Mouse (Mus musculus) gastrocnemius, adult 8-10 months (tissue): Measurements from ENCODE around the gene Ccr10. TPM values are rescaled to one million over a fixed set of nuclear protein-coding genes. Genes with fewer than 3 reads are reported as not detected.
"Not testable (repeated sequence)": the region's sequence is repeated elsewhere in the genome, so short reads cannot be mapped to it uniquely, and the experiment has no call there.

Source experiments
- DNase-seq, 2 experiments: peaks; one replicate each; pipeline ENCODE4 v3.0.0; 2022; ENCODE audit warnings: low spot score in 2 of 2
- total RNA-seq, 4 experiments: library from RNA; stranded (reverse); gene quantifications; 2 replicates each; pipeline ENCODE4 v1.2.4; 2022

Ccr10 gene
- total RNA-seq, 4 experiments from 2014 or later = not detected

GRCm38 (mm10) chr11:101171721-101172433 lies 3.4 kb downstream of the Ccr10 start:
- DNase-seq = peak in 1 of 2 experiments; percentile 63

- peak; percentile 88 to 95 for DNase-seq
Observed at GRCm38 (mm10) chr11:101170811-101171610, 4.2 kb downstream of the Ccr10 start, which contains the start of gene Plekhh3. Plekhh3 (minus strand) TSS chr11:101171351.

- peak; percentile 75 to 83 for DNase-seq
Observed at GRCm38 (mm10) chr11:101170354-101170810, 4.9 kb downstream of the Ccr10 start, which contains the start of gene Cntnap1. Cntnap1 (plus strand) TSS chr11:101170523.

- peak in 1 of 2 experiments; percentile 55 for DNase-seq
Observed at GRCm38 (mm10) chr11:101169301-101170107, 5.7 kb downstream of the Ccr10 start.

GRCm38 (mm10) chr11:101168301-101168980 lies 6.8 kb downstream of the Ccr10 start:
- no peak for DNase-seq

GRCm38 (mm10) chr11:101167963-101168300 lies 7.3 kb downstream of the Ccr10 start:
- no peak for DNase-seq

GRCm38 (mm10) chr11:101167211-101167962 lies 7.9 kb downstream of the Ccr10 start:
- DNase-seq = no peak

GRCm38 (mm10) chr11:101166357-101166756 lies 8.9 kb downstream of the Ccr10 start:
- DNase-seq = no peak

- no peak for DNase-seq
Observed at GRCm38 (mm10) chr11:101164677-101165580, 10.3 kb downstream of the Ccr10 start.

GRCm38 (mm10) chr11:101164351-101164665 lies 10.9 kb downstream of the Ccr10 start:
- no peak for DNase-seq

- DNase-seq = no peak
Observed at GRCm38 (mm10) chr11:101163476-101164350, 11.5 kb downstream of the Ccr10 start.

- DNase-seq = peak; percentile 78 to 90
Observed at GRCm38 (mm10) chr11:101162772-101163171, 12.5 kb downstream of the Ccr10 start.

GRCm38 (mm10) chr11:101162301-101162700 lies 12.9 kb downstream of the Ccr10 start:
- no peak for DNase-seq

GRCm38 (mm10) chr11:101161551-101161950 lies 13.7 kb downstream of the Ccr10 start:
- DNase-seq = no peak

- not testable (repeated sequence) for DNase-seq
Observed at GRCm38 (mm10) chr11:101160981-101161505, 14.2 kb downstream of the Ccr10 start.

- not testable (repeated sequence) for DNase-seq
Observed at GRCm38 (mm10) chr11:101160151-101160550, 15.1 kb downstream of the Ccr10 start.

- no peak for DNase-seq
Observed at GRCm38 (mm10) chr11:101155728-101156371, 19.4 kb downstream of the Ccr10 start, which contains the start of gene Tubg2. Tubg2 (plus strand) TSS chr11:101155907.
